Mouse (Mus musculus) E14TG2a.4 (cell line): ENCODE measurements around the gene Slc4a1.

Experiments
- CTCF ChIP-seq: conservative IDR thresholded peaks from 2 replicates; pipeline ENCODE4 v1.5.1; 2014; ENCODE audit warnings: low read length
- NANOG ChIP-seq: IDR thresholded peaks from 2 replicates; pipeline ENCODE4 v1.6.1; 2014; ENCODE audit warnings: borderline replicate concordance, low read length, mixed read lengths
- POU5F1 ChIP-seq: IDR thresholded peaks from 2 replicates; pipeline ENCODE4 v1.6.1; 2014; ENCODE audit warnings: low read length, borderline replicate concordance

GRCm38 (mm10) chr11:102375196-102376173 lies 9.5 kb upstream of the Slc4a1 start:
- TF ChIP-seq CTCF (no peak), POU5F1 (no peak), NANOG (no peak)
